Mouse (Mus musculus) mesoderm, embryonic 11.5 days (tissue): ENCODE data around the gene Kidins220.

Experiments
- DNase-seq: peaks from one replicate; pipeline ENCODE4 v3.0.0-alpha.2; 2012; ENCODE audit warnings: low read depth, low spot score

Gene Kidins220

DNA sequence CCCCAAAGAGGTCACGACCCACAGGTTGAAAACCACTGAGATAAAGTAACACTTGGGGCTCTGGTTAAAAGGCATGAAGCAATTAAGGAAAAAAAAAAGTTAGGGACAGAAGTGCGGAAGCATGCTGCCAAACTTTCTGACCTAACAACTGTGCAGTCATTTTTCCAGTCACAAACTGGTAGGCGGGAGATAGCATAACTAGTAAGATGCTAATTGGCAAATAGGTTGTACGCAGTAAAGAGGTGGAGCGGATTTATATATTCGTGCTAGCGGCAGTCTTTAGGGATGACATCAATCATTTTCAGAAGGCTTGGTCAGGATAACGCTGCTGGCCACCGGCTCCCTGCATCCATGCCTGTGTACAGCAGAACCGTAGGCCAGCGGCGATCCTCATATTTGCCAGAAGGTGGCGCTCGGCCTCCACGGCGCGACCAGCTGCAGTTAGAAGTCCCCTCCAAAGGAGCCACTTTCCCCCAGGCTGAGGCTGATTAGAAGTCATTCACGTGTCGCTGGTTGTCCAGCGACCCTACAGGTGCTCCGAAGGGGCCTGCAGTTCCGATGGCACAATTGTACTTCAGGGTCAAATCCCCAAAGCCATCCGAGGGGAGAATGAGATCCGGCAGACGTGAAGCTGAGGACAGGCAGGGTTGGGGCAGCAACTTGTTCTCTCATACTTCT is 117.4 kb downstream of the Kidins220 start:
- peak; percentile 93 for DNase-seq

DNA sequence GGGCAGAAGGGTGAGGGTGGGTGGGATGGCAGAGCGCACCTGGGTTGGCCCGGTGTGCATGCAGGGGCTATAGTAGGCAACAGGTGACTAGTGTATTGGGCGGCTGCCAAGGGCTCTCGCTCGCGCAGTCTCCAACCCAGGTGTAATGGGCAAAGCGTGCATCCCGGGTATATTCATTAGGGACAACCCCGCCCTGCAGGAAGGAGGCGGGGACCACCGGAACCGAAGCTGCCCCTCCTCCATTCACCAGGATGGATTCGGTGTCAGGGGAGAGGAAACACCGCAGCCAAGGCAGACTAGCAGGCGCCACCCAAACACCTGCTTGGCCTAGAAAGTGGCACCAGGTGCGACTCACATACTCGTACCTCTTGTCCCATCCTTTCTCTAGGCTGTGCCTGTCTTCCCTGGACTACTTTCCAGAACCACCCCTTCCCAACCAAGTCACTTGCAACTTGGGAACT is 118.1 kb downstream of the Kidins220 start:
- peak; percentile 72 for DNase-seq

GRCm38 (mm10) chr12:25093241-25093774 is 118.6 kb downstream of the Kidins220 start:
- peak; percentile 17 for DNase-seq

DNA sequence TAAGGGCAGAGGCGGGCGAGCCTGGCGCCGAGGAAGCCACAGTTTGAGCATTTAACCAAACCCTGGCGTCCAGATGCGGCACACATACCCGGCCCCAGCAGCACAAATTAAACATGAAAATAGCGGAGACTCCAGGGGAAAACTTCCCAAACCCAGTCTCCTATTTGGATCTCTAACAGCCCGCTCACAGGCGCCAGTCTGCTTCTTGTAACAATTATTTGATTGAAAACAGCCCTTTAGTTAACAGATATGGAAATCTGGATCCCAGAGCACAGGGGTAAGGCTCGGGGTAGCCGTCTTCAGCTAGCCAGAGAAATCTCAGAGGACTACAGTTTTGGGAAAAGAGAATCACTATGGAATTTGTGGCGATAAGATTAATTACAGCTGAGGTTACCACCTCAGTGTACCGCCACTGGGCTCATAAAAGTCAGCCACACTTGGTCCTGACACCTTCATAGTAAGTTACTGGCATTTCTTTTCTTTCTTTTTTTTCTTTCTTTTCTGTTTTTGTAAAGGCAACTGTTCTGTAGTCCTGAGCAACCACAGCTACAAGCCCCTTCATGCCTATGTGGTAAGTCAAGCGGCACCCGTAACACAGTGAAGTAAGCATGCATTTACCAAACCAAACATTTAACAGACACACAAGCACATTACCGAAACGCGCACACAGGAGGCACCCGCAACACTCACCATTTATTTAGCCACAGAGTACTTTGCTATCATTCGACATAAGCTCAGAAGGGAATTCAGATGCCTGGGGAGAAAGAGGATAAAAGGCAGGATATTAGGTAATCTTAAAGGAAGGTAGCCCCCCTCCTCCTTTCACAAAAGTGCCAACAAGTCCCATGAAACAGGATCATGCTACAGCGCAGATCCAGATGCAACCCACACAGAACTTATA is 120.1 kb downstream of the Kidins220 start:
- DNase-seq, result peak; percentile 23

DNA sequence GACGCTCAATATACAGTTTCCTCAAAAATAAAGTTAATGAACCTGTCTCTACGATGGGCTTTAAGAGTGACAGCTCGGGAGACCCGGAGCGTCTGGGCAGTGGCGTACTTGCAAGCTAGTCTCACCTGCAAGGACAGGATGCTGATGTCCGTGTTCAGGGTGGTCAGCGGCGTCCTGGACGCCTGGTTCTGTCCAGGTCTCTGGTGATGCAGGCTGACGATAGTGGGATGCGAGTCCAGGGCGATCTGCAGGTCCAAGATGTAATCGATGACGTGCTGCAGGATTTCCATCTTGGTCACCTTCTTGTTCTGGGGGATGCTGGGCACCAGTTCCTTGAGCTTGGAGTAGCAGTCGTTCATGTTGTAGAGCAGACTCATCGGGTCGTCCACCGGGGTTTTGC is 120.8 kb downstream of the Kidins220 start:
- no peak for DNase-seq

DNA sequence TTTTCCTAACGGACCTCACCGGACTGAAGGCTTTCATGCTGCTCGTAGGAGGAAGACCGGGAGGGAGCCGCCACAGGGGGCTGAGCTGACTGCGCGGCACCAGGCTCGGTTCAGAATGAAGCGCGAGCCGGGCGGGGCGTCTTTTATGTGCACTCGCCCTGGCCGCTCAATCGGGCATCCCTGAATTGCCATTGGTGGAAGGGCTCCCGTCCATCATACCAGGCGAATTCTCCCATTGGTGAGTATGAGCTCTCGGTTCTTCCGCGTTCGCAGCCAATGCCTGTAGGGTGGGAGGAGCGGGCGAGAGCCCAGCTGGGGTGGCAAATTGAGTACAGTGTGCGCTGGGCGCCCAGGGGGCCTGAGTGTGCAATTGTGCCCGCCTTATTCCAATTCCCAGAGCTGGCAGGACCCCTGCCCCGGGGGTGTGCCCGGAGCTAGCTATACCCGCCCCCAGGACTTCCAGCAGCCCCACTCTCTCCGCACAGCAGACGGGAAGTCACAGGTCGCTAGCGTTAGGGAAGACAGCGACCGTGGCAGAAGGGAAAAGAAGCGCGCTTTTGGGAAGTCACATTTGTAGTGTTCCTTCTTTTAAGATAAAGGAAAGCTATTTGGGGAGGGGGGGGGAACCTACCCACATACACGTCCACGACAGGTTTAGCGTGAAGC is 121.4 kb downstream of the Kidins220 start:
- peak; percentile 98 for DNase-seq

DNA sequence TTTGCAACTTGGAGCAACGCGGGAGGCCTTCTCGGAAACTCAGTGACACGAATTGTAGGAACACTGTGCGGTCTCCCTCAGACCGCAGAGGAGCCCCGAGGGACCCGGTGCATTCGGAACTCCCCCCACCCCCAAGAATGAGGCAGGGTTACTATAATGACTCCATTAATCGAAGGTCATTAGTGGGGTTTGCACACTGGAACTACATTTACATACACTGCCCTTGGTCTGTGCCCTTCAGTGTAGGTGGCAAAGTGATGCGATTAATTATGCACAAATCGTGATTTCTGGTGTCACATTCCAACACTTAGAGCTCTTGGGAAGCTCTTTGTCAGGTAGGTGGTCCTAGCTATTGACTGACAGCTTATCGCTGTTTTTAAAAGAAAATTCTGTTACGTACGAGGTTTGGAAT is 121.9 kb downstream of the Kidins220 start:
- DNase-seq, result peak; percentile 52

- DNase-seq, result no peak
These were observed 122.2 kb downstream of the Kidins220 start, which contains the start of gene Id2 for GRCm38 (mm10) chr12:25097052-25097209. Gene Id2, minus strand, starts transcription at chr12:25097140.

GRCm38 (mm10) chr12:25097210-25098160 is 122.8 kb downstream of the Kidins220 start:
- peak; percentile 82 for DNase-seq

GRCm38 (mm10) chr12:25098161-25098550 is 123.4 kb downstream of the Kidins220 start:
- DNase-seq, result no peak

DNA sequence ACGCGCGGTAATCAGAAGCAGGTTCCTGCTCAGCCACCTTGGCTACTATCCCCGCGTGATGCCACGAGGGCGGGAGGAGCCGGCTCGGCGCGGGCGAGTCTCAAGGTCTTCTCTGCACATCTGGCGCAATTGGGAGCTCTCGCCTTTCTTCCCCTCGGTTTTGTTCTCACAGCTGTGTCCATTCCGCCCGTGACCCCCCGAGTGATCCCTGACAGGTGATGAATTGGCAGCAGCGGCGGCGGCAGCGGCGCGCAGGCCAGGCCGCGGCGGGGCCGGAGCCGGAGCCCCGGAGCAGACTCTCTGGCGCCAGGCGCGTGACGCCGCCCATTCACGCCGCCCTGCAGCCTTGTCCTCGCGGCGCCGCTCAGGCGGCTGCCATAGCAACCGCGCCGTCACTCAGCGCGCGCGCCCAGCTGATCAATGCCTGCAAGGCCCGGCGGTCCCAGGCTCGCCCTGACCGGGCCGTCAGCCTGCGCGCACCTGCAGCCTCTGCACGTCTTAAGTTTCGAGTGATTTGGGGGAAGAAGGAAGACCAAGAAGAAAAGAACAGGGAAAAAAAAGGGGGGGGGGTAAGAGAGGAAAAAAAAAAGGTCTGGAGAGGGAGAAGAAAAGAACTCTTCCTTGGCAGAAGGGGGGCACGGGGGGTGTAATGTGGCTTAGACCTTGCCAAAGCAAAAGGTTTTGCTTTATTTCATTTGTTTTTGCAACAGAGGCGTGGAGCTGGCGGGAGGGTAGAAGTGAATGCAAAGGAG is 124.0 kb downstream of the Kidins220 start:
- peak; percentile 97 for DNase-seq

DNA sequence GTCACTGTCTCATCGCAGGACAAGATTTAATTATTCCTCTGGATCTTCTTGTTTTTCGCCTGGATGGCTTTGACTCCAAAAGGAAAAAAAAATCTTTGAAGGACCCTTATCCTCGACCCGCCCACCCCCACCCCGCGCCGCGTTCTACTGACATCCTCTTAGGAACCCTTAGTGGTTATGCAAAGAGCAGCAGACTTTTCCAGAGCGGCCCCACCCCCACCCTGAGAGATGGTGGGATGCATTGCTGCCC is 124.5 kb downstream of the Kidins220 start:
- DNase-seq, result peak; percentile 89

DNA sequence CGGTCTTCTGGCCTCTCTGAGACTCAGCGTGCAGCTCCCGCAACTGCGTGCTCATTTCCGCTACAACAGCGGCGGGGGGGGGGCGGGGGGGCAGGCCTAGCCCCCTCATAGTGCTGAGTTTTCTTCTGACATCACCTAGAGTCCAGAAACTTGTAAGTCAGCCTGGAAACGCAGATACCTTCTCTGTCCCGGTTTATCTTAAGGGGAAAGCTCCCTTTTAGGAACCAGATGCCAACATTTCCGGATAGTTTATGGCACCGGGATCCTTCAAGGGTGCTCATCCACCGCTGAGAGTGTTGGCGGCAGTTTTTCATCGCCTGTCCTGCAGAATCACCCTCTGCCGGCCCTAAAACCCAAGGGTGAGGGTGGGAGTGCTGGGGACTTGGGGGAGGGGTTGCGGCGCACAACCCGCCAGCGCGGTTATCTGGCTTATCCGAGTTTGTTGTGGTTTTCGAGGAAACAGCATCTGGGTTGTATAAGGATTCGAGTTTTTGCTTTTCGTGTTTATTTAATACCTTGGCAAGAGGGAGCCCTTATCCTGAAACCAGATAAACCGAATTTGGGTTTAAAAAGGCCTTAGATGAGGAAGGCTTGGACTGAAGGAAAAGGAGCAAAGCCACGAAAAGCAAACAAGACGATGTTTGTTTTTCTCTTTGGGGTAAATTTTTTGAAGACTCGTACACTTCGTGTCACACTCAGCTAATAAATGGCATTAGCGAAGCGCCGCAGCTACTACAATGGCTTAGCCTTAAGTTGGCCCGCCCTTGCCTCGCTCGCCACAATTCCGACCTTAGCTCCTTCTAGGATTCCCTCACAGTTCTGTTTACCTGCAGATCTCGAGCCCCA is 125.1 kb downstream of the Kidins220 start:
- peak; percentile 61 for DNase-seq

GRCm38 (mm10) chr12:25100411-25101217 is 125.9 kb downstream of the Kidins220 start:
- DNase-seq, result peak; percentile 80

DNA sequence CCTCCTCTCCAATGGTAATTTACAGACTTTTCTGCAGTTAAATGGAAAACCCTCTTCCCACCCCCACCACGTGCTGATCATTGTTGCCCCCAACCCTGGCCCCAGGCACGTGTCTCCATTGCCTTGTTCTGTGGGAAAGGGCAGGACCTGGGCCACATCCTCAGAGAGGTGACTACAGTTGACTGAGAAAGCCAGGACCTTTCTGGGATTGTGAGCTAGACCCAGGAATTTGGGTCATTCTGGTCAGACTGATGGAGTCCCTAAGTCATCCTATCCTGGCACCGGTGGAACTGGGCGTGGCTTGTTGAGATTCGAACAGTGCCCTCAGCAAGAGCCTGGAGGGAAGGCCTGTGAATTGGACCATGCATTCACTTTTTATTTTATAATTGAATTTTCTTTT is 126.7 kb downstream of the Kidins220 start:
- DNase-seq, result no peak

- no peak for DNase-seq
These were observed 129.2 kb downstream of the Kidins220 start for GRCm38 (mm10) chr12:25103911-25104310.

- no peak for DNase-seq
These were observed 129.8 kb downstream of the Kidins220 start for GRCm38 (mm10) chr12:25104541-25104940.

- no peak for DNase-seq
These were observed 134.1 kb downstream of the Kidins220 start for GRCm38 (mm10) chr12:25108865-25109264.
